Mouse (Mus musculus) bone marrow, adult 2 months (tissue): ENCODE data around the gene Lsg1.

Experiments used
- CTCF ChIP-seq: fragments of 200-500 bp; IDR thresholded peaks from 2 replicates; pipeline ENCODE4 v1.5.1; 2011; ENCODE audit warnings: low read length, control low read depth; ENCODE audit not compliant: control insufficient read depth, insufficient read depth
- POLR2A ChIP-seq: fragments of 200-500 bp; IDR thresholded peaks from 2 replicates; pipeline ENCODE4 v1.6.1; 2011; ENCODE audit warnings: low read depth, mild to moderate bottlenecking, control low read depth, low read length, borderline replicate concordance; ENCODE audit not compliant: control insufficient read depth

- no peak for TF ChIP-seq CTCF
- TF ChIP-seq POLR2A, result no peak
Observed at GRCm38 (mm10) chr16:30524481-30524880, 62.9 kb downstream of the Lsg1 start.
